7 mouse cellular contexts compared by ENCODE assay signal in genomic region chr3:96557694-96558093, GRCm38 (mm10). TPM values are rescaled to one million over a fixed set of nuclear protein-coding genes. Genes with fewer than 3 reads are reported as not detected.
DNase-seq lines count a peak whose midpoint lies in the region; ATAC-seq and TF ChIP-seq lines count a peak whose summit lies in the region.

Gene Txnip, plus strand, starts transcription at chr3:96557957.

- peak within 1 kb of the TSS; percentile 90 for H3K9ac ChIP-seq in intestine, postnatal 0 days (ENCODE audit: low read depth, low read length)
- peak within 1 kb of the TSS; percentile 80 for H3K9ac ChIP-seq in midbrain, embryonic 12.5 days (replicated peaks)

- peaks cover 23% of the 10 kb centered on the region for H3K36me3 ChIP-seq in embryonic facial prominence, embryonic 10.5 days (replicated peaks)
- peaks cover 25% of the 10 kb centered on the region for H3K36me3 ChIP-seq in intestine, postnatal 0 days (ENCODE audit: control insufficient read depth, insufficient read depth)
- H3K36me3 ChIP-seq in midbrain, embryonic 12.5 days: peaks cover 23% of the 10 kb centered on the region
- H3K36me3 ChIP-seq in small intestine, adult 2 months (ENCODE audit: control insufficient read depth, insufficient read depth, low read length): peaks cover 32% of the 10 kb centered on the region

- peak within 1 kb of the TSS; percentile 88 for H3K27ac ChIP-seq in embryonic facial prominence, embryonic 10.5 days (replicated peaks)
- H3K27ac ChIP-seq in intestine, postnatal 0 days (ENCODE audit: low read depth, low read length): peak within 1 kb of the TSS; percentile 98
- H3K27ac ChIP-seq in midbrain, embryonic 12.5 days (replicated peaks): peak within 1 kb of the TSS; percentile 62
- H3K27ac ChIP-seq in small intestine, adult 2 months (ENCODE audit: insufficient read depth, low read depth, low read length): peak within 1 kb of the TSS; percentile 99

- peak; percentile 100 for DNase-seq in adrenal gland, postnatal 10 days
- DNase-seq in embryonic facial prominence, embryonic 10.5 days (ENCODE audit: low spot score): peak; percentile 100
- DNase-seq in gonadal fat pad, adult 2 months (ENCODE audit: low read depth): no peak
- DNase-seq in left cerebral cortex, postnatal 4 days: peak; percentile 99

- no peaks in the 10 kb centered on the region for H3K27me3 ChIP-seq in embryonic facial prominence, embryonic 10.5 days (replicated peaks; ENCODE audit: low read depth, poor library complexity, severe bottlenecking)
- no peaks in the 10 kb centered on the region for H3K27me3 ChIP-seq in intestine, postnatal 0 days (replicated peaks; ENCODE audit: control insufficient read depth, insufficient read depth, low read length)
- H3K27me3 ChIP-seq in midbrain, embryonic 12.5 days: no peaks in the 10 kb centered on the region
- H3K27me3 ChIP-seq in small intestine, adult 2 months (ENCODE audit: control insufficient read depth, insufficient read depth, low read length): no peaks in the 10 kb centered on the region

- intact Hi-C loops in left cerebral cortex, postnatal 4 days (cut with DNase I): loop anchor here (1.0 kb wide), 1 partner anchor 19 kb away; the partner anchor contains the start of gene Gm16253

- H3K4me3 ChIP-seq in embryonic facial prominence, embryonic 10.5 days: peak within 1 kb of the TSS; percentile 80
- peak within 1 kb of the TSS; percentile 65 for H3K4me3 ChIP-seq in intestine, postnatal 0 days (ENCODE audit: low read depth, low read length)
- H3K4me3 ChIP-seq in midbrain, embryonic 12.5 days: peak within 1 kb of the TSS; percentile 75
- H3K4me3 ChIP-seq in small intestine, adult 2 months (ENCODE audit: low read depth, low read length): peak within 1 kb of the TSS; percentile 81

- H3K9me3 ChIP-seq in embryonic facial prominence, embryonic 10.5 days: no peaks in the 10 kb centered on the region
- H3K9me3 ChIP-seq in intestine, postnatal 0 days (ENCODE audit: control insufficient read depth): no peaks in the 10 kb centered on the region
- H3K9me3 ChIP-seq in midbrain, embryonic 12.5 days: no peaks in the 10 kb centered on the region

- ATAC-seq in intestine, postnatal 0 days: peak; percentile 94
- peak; percentile 100 for ATAC-seq in midbrain, embryonic 12.5 days (ENCODE audit: low FRiP score, low read depth)

- peak within 1 kb of the TSS; percentile 83 for H3K4me2 ChIP-seq in intestine, postnatal 0 days (replicated peaks; ENCODE audit: low read depth)
- peak within 1 kb of the TSS; percentile 83 for H3K4me2 ChIP-seq in midbrain, embryonic 12.5 days (replicated peaks)

- under 1% methylated on average over 26 of the region's 26 CpGs for WGBS in embryonic facial prominence, embryonic 10.5 days
- under 1% methylated on average over 26 of the region's 26 CpGs for WGBS in intestine, postnatal 0 days
- under 1% methylated on average over 26 of the region's 26 CpGs for WGBS in midbrain, embryonic 12.5 days
- under 1% methylated on average over 26 of the region's 26 CpGs for WGBS in small intestine, adult 2 months

- H3K4me1 ChIP-seq in embryonic facial prominence, embryonic 10.5 days: peaks cover 58% of the 10 kb centered on the region
- no peaks in the 10 kb centered on the region for H3K4me1 ChIP-seq in intestine, postnatal 0 days (replicated peaks; ENCODE audit: control insufficient read depth, insufficient read depth, low read length)
- peaks cover 51% of the 10 kb centered on the region for H3K4me1 ChIP-seq in midbrain, embryonic 12.5 days
- peaks cover 7% of the 10 kb centered on the region for H3K4me1 ChIP-seq in small intestine, adult 2 months (ENCODE audit: control insufficient read depth, insufficient read depth, insufficient read length, low read length)

- TF ChIP-seq CTCF in intestine, postnatal 0 days (IDR thresholded peaks at IDR 0.05; ENCODE audit: low read depth): peak; percentile 66
- 0 out of 2 replicates have a peak, but pooled peaks have one; percentile 1 for TF ChIP-seq CTCF in small intestine, adult 2 months (IDR thresholded peaks at IDR 0.05; ENCODE audit: extremely low read depth, insufficient read length, insufficient replicate concordance, low read depth, low read length)

- TF ChIP-seq POLR2A in small intestine, adult 2 months (IDR thresholded peaks at IDR 0.05; ENCODE audit: low read depth, low read length): peak; percentile 100

RNA-seq across cellular contexts. Expression of gene Txnip, which starts in this region (rescaled TPM):
- total RNA-seq in adrenal gland, postnatal 10 days (2021): 100 to 1,000 TPM; 601 to 945 TPM
- 31.2 and 34.9 TPM in 2 replicates for polyA plus RNA-seq in embryonic facial prominence, embryonic 10.5 days (2016; fragmentation: Nextera tagmentation; extraction: Ambion mirVana)
- 664 and 966 TPM in 2 replicates for polyA plus RNA-seq in gonadal fat pad, adult 2 months (2012; rRNA removed)
- polyA plus RNA-seq in intestine, postnatal 0 days (2015; fragmentation: Nextera tagmentation; extraction: Ambion mirVana): 244 and 254 TPM in 2 replicates
- total RNA-seq in left cerebral cortex, postnatal 4 days (2021): 10 to 100 TPM; 65.2 to 69.2 TPM
- 52.7 and 53.6 TPM in 2 replicates for polyA plus RNA-seq in midbrain, embryonic 12.5 days (2016; fragmentation: Nextera tagmentation; extraction: Ambion mirVana)
- 167 and 384 TPM in 2 replicates for polyA plus RNA-seq in small intestine, adult 2 months (2012; rRNA removed)

Comparison
In these comparisons a context has a peak if more than half of its experiments do, and no peak if none do; other contexts are left out.
1. RNA of gene Txnip (total RNA-seq): 601 to 945 TPM in adrenal gland, postnatal 10 days; 65.2 to 69.2 TPM in left cerebral cortex, postnatal 4 days; every median in the first group is over 4 times any median in the second.
2. Peak in every context shown above with its lines, with median percentiles within 50 percentile points of each other: H3K27ac ChIP-seq and H3K4me3 ChIP-seq.